Mouse (Mus musculus) spleen, embryonic (tissue): ENCODE data around the gene 1700008O03Rik.

Experiments
- CTCF ChIA-PET: fragments of 350-600 bp; sonication (Branson Sonifier 250); formaldehyde crosslinking; loops from one replicate; lab custom pipeline; 2022; lab: Charles Lee

The 1700008O03Rik gene

GRCm38 (mm10) chr7:44310878-44311712, 74.5 kb downstream of the 1700008O03Rik start:
- CTCF ChIA-PET, result interaction anchor here (0.6 kb wide), 1 partner anchor 1387 kb away, joined by 3 read pairs; no protein-coding TSS in a partner anchor

GRCm38 (mm10) chr7:44310285-44310877, 75.2 kb downstream of the 1700008O03Rik start:
- CTCF ChIA-PET, result interaction anchor here (0.6 kb wide), 1 partner anchor 1387 kb away, joined by 3 read pairs; no protein-coding TSS in a partner anchor
